Mouse (Mus musculus): Measurements from ENCODE around the gene Tesk2.

The Tesk2 gene

GRCm38 (mm10) chr4:116854286-116854685 lies 133.5 kb downstream of the Tesk2 start:
- no peak for DNase-seq (ENCODE audit: low read depth, low spot score)

All from WW6 (cell line).